Mouse (Mus musculus): ENCODE results near the gene 1700016D06Rik. TPM values are rescaled to one million over a fixed set of nuclear protein-coding genes. Genes with fewer than 3 reads are reported as not detected.

The 1700016D06Rik gene
- polyA plus RNA-seq, 1 experiment from 2014 or later: not detected

DNA sequence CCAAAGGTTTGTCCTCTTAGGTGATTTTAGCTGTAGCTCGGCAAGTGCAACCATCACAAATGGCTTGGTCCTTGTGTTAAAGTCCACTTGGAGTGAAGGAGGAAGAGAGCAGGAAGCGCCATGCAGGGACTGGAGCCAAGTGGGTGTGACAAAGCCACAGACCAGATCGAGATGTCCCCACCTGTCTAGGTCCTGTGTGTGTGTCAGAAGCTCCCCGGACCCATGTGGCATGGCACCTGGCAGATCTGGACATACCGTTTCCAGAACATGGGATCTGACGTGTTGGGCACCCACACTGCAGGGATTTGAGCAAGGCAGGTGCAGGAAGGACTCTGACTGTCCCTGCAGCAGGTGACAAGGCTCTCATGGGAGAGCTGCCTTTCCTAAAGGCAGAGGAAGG, 565 bp upstream of the 1700016D06Rik start:
- H3K4me1 ChIP-seq (replicated peaks): peaks cover 15% of the 10 kb centered on the region; the same call in 1 of the 2 replicates
- no peak overlapping the region for H3K9ac ChIP-seq
- H3K4me3 ChIP-seq: no peak overlapping the region
- no peaks in the 10 kb centered on the region for H3K36me3 ChIP-seq
- H3K4me2 ChIP-seq: no peak overlapping the region
- no peak overlapping the region for H3K27ac ChIP-seq (ENCODE audit: poor library complexity, severe bottlenecking)
- H3K9me3 ChIP-seq (replicated peaks): 0 out of 2 replicates have a peak, but pooled peaks cover 4% of the 10 kb centered on the region
- H3K27me3 ChIP-seq (replicated peaks): peaks cover 7% of the 10 kb centered on the region; the same call in 1 of the 2 replicates
- no peak for ATAC-seq (ENCODE audit: insufficient number of reproducible peaks, low FRiP score)
- 81% methylated on average over 6 of the region's 6 CpGs for WGBS

GRCm38 (mm10) chr8:11700060-11701032, 517 bp downstream of the 1700016D06Rik start:
- H3K4me1 ChIP-seq (replicated peaks): peaks cover 10% of the 10 kb centered on the region; the same call in 1 of the 2 replicates
- WGBS: 33% methylated on average over 26 of the region's 26 CpGs
- peak overlapping the region; percentile 13; the same call in 1 of the 2 replicates for H3K9ac ChIP-seq
- no peaks in the 10 kb centered on the region for H3K36me3 ChIP-seq
- 0 out of 2 replicates have a peak, but pooled peaks cover 4% of the 10 kb centered on the region for H3K9me3 ChIP-seq (replicated peaks)
- H3K4me2 ChIP-seq: peak overlapping the region; percentile 62
- no peak overlapping the region for H3K27ac ChIP-seq (ENCODE audit: poor library complexity, severe bottlenecking)
- peak; percentile 68 for ATAC-seq (ENCODE audit: insufficient number of reproducible peaks, low FRiP score)
- H3K27me3 ChIP-seq (replicated peaks): peaks cover 7% of the 10 kb centered on the region; the same call in 1 of the 2 replicates
- H3K4me3 ChIP-seq: peak overlapping the region; percentile 23

DNA sequence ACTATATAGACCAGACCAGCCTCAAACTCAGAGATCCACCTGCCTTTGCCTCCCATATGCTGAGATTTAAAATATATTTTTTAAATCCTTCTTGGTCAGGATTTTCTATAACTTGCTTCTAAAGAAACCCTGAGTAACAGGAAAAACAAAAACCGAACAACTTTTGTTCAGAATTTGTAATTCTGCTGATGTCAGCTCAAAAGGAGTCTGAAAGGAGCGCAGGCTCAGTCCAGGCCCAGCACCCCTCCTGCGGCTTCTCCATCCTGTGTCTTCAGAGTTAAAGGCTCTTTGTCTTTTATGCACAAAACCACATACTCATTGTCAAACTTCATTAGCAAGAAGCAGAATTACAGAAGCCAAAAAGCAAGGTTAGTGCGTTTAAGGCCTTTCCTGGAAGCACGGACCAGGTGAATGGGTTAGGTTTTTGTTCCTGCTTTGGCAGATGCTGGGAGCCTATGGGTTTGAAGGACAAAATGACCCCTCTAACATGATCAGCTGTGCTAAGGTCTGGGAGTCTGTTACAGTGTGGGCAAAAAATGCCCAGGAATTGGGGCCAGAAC, 1.3 kb downstream of the 1700016D06Rik start:
- H3K9ac ChIP-seq: no peak overlapping the region
- peaks cover 10% of the 10 kb centered on the region; the same call in 1 of the 2 replicates for H3K4me1 ChIP-seq (replicated peaks)
- H3K4me3 ChIP-seq: no peak overlapping the region
- WGBS: 83% methylated on average over 5 of the region's 5 CpGs
- ATAC-seq (ENCODE audit: insufficient number of reproducible peaks, low FRiP score): no peak
- H3K27ac ChIP-seq (ENCODE audit: poor library complexity, severe bottlenecking): no peak overlapping the region
- 0 out of 2 replicates have a peak, but pooled peaks cover 4% of the 10 kb centered on the region for H3K9me3 ChIP-seq (replicated peaks)
- peak overlapping the region; percentile 62; the same call in 1 of the 2 replicates for H3K4me2 ChIP-seq
- H3K27me3 ChIP-seq (replicated peaks): peaks cover 7% of the 10 kb centered on the region; the same call in 1 of the 2 replicates
- H3K36me3 ChIP-seq: no peaks in the 10 kb centered on the region

DNA sequence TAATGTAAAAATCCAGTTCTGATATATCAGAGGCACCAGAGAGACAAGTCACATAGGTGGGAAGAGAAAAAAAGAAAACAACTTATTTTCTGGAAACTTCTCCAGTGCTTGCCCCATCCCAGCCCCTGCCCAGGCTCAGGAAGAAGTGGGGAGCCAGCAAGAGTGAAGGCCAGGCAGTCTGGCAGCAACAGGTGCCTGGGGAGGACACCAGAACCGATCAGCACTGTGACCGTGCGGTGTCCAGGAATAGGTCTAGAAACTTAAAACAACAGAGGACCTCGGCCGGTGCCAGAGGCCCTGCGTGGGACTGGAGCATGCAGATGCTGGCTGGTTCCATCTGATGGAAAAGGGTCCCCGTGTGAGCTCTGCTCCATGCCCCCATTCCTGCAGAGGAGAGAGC, 3.4 kb downstream of the 1700016D06Rik start:
- Histone ChIP-seq H3K27ac (ENCODE audit: poor library complexity, severe bottlenecking) (no peak overlapping the region), H3K36me3 (no peaks in the 10 kb centered on the region), H3K9ac (no peak overlapping the region), H3K27me3 (replicated peaks) (peaks cover 7% of the 10 kb centered on the region; the same call in 1 of the 2 replicates), H3K4me1 (replicated peaks) (peaks cover 16% of the 10 kb centered on the region), H3K9me3 (replicated peaks) (no peaks in the 10 kb centered on the region), H3K4me2 (no peak overlapping the region), H3K4me3 (no peak overlapping the region)
- WGBS: 78% methylated on average over 7 of the region's 7 CpGs
- ATAC-seq (ENCODE audit: insufficient number of reproducible peaks, low FRiP score): no peak

GRCm38 (mm10) chr8:11696176-11696575, 4.7 kb downstream of the 1700016D06Rik start:
- H3K9ac ChIP-seq: no peak overlapping the region
- no peaks in the 10 kb centered on the region for H3K9me3 ChIP-seq (replicated peaks)
- H3K27me3 ChIP-seq (replicated peaks): peaks cover 7% of the 10 kb centered on the region; the same call in 1 of the 2 replicates
- H3K4me2 ChIP-seq: no peak overlapping the region
- no peaks in the 10 kb centered on the region for H3K36me3 ChIP-seq
- H3K4me1 ChIP-seq (replicated peaks): peaks cover 21% of the 10 kb centered on the region
- 81% methylated on average over 3 of the region's 3 CpGs for WGBS
- ATAC-seq (ENCODE audit: insufficient number of reproducible peaks, low FRiP score): no peak
- no peak overlapping the region for H3K4me3 ChIP-seq
- H3K27ac ChIP-seq (ENCODE audit: poor library complexity, severe bottlenecking): no peak overlapping the region

DNA sequence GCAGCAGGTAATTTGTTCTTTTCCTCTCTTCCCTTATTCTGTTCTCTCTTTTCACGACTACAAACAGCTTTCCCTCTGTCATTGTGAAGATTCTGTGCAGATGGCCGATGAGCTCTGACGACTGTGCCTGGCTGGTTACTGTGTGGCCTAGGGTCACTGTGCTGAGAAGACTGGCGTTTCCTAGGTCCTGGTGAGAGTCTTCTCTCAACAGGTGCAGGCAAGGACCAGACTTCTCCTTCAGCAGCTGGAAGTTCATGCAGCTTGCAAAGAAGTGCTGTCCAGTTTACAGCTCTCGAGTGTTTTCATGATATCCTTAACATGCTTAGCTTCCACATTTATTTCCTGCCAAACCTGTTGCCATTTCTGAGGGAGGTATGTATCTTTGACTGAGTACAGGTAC, 6.9 kb downstream of the 1700016D06Rik start:
- no peak for ATAC-seq (ENCODE audit: insufficient number of reproducible peaks, low FRiP score)
- Histone ChIP-seq H3K36me3 (no peaks in the 10 kb centered on the region), H3K9me3 (replicated peaks) (no peaks in the 10 kb centered on the region), H3K4me2 (no peak overlapping the region), H3K4me3 (no peak overlapping the region), H3K27ac (ENCODE audit: poor library complexity, severe bottlenecking) (no peak overlapping the region), H3K9ac (no peak overlapping the region), H3K27me3 (replicated peaks) (no peaks in the 10 kb centered on the region; the same call in 1 of the 2 replicates), H3K4me1 (replicated peaks) (peaks cover 17% of the 10 kb centered on the region)
- 64% methylated on average over 5 of the region's 5 CpGs for WGBS

DNA sequence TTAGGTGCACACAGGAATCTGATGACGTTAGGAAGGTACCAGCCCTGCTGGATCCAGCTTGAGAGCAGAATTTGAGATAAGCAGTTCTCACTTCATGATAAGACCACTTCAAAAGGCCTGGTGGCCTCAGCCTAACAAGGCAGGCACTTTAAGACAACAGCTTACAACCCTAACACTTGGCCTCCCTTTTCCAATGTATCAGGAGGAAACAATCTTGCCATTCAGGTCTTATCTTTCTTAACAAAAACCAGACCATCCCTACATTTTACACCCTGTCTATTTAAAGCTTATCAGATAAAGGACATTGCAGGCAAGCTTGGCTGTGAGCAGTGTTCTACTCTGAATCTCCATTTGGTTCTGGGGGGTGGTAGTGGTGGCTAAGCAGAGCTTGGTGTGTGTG, 8.4 kb downstream of the 1700016D06Rik start:
- 4% methylated on average over 1 of the region's 1 CpGs for WGBS
- H3K27me3 ChIP-seq (replicated peaks): no peaks in the 10 kb centered on the region; the same call in 1 of the 2 replicates
- H3K4me3 ChIP-seq: no peak overlapping the region
- peaks cover 17% of the 10 kb centered on the region for H3K4me1 ChIP-seq (replicated peaks)
- no peak for ATAC-seq (ENCODE audit: insufficient number of reproducible peaks, low FRiP score)
- H3K4me2 ChIP-seq: no peak overlapping the region
- H3K36me3 ChIP-seq: no peaks in the 10 kb centered on the region
- no peak overlapping the region for H3K9ac ChIP-seq
- peaks cover 3% of the 10 kb centered on the region; the same call in 1 of the 2 replicates for H3K9me3 ChIP-seq (replicated peaks)
- peak overlapping the region; percentile 23; the same call in 1 of the 2 replicates for H3K27ac ChIP-seq (ENCODE audit: poor library complexity, severe bottlenecking)

GRCm38 (mm10) chr8:11691761-11692160, 9.1 kb downstream of the 1700016D06Rik start:
- Histone ChIP-seq H3K36me3 (no peaks in the 10 kb centered on the region), H3K4me1 (replicated peaks) (peaks cover 17% of the 10 kb centered on the region), H3K9me3 (replicated peaks) (peaks cover 3% of the 10 kb centered on the region; the same call in 1 of the 2 replicates), H3K27me3 (replicated peaks) (no peaks in the 10 kb centered on the region; the same call in 1 of the 2 replicates), H3K9ac (no peak overlapping the region), H3K4me3 (no peak overlapping the region), H3K4me2 (no peak overlapping the region), H3K27ac (ENCODE audit: poor library complexity, severe bottlenecking) (no peak overlapping the region)
- WGBS: 72% methylated on average over 6 of the region's 6 CpGs
- no peak for ATAC-seq (ENCODE audit: insufficient number of reproducible peaks, low FRiP score)

DNA sequence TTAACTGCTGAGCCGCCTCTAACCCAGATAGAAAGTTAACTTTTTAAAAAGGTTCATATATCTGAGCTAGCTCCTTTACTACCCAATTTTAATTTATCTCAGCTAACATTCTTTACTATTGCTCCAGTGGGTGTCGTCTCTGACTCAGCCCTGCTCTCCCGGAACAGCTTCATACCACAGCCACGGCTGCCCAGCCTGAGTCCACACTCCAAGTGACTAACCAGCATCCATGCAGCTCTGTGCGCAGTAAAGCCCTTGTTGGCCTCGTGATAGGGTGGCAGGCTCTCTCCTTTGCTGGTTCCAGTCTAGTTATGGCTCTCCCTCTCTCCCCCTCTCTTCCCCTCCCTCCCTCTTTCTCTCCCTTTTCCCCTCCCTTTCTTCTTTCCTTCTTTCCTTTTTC, 9.6 kb downstream of the 1700016D06Rik start:
- Histone ChIP-seq H3K4me3 (no peak overlapping the region), H3K9me3 (replicated peaks) (peaks cover 3% of the 10 kb centered on the region; the same call in 1 of the 2 replicates), H3K4me1 (replicated peaks) (peaks cover 17% of the 10 kb centered on the region), H3K27ac (ENCODE audit: poor library complexity, severe bottlenecking) (no peak overlapping the region), H3K27me3 (replicated peaks) (no peaks in the 10 kb centered on the region; the same call in 1 of the 2 replicates), H3K4me2 (no peak overlapping the region), H3K36me3 (no peaks in the 10 kb centered on the region), H3K9ac (no peak overlapping the region)
- ATAC-seq (ENCODE audit: insufficient number of reproducible peaks, low FRiP score): no peak
- WGBS: 84% methylated on average over 6 of the region's 6 CpGs

GRCm38 (mm10) chr8:11689945-11690344, 10.9 kb downstream of the 1700016D06Rik start:
- Histone ChIP-seq H3K4me1 (replicated peaks) (peaks cover 17% of the 10 kb centered on the region), H3K4me2 (no peak overlapping the region), H3K9me3 (replicated peaks) (peaks cover 11% of the 10 kb centered on the region), H3K27me3 (replicated peaks) (no peaks in the 10 kb centered on the region; the same call in 1 of the 2 replicates), H3K27ac (ENCODE audit: poor library complexity, severe bottlenecking) (no peak overlapping the region), H3K36me3 (no peaks in the 10 kb centered on the region), H3K9ac (no peak overlapping the region), H3K4me3 (no peak overlapping the region)
- WGBS: 57% methylated on average over 7 of the region's 7 CpGs
- no peak for ATAC-seq (ENCODE audit: insufficient number of reproducible peaks, low FRiP score)

- peaks cover 11% of the 10 kb centered on the region for H3K9me3 ChIP-seq (replicated peaks)
- H3K4me3 ChIP-seq: no peak overlapping the region
- H3K27ac ChIP-seq (ENCODE audit: poor library complexity, severe bottlenecking): no peak overlapping the region
- H3K27me3 ChIP-seq (replicated peaks): no peaks in the 10 kb centered on the region
- peaks cover 9% of the 10 kb centered on the region for H3K4me1 ChIP-seq (replicated peaks)
- H3K36me3 ChIP-seq: no peaks in the 10 kb centered on the region
- 85% methylated on average over 5 of the region's 5 CpGs for WGBS
- no peak overlapping the region for H3K9ac ChIP-seq
- H3K4me2 ChIP-seq: no peak overlapping the region
- ATAC-seq (ENCODE audit: insufficient number of reproducible peaks, low FRiP score): no peak
These were observed 13.6 kb downstream of the 1700016D06Rik start for GRCm38 (mm10) chr8:11687251-11687650.
